Mouse (Mus musculus) hindbrain, embryonic 13.5 days (tissue): ENCODE measurements around the gene Ror1. TPM values are rescaled to one million over a fixed set of nuclear protein-coding genes. Genes with fewer than 3 reads are reported as not detected.

Source experiments
- ATAC-seq: fragments of 200-750 bp; cut with Nextera tagmentation; 2 replicates; pipeline ENCODE4 v1.8.0; 2017; ENCODE audit warnings: moderate TSS enrichment; ENCODE audit not compliant: low FRiP score
- H3K27ac ChIP-seq: fragments of 300-500 bp; sonication (generic); 2 replicates; pipeline ENCODE4 v1.5.1; 2015; ENCODE audit warnings: inconsistent platforms, mild to moderate bottlenecking, moderate library complexity
- H3K27me3 ChIP-seq: fragments of 300-500 bp; sonication (generic); 2 replicates; pipeline ENCODE4 v1.6.1; 2015; ENCODE audit warnings: mild to moderate bottlenecking, inconsistent platforms
- H3K36me3 ChIP-seq: fragments of 300-500 bp; sonication (generic); 2 replicates; pipeline ENCODE4 v1.6.1; 2015; ENCODE audit warnings: mild to moderate bottlenecking, inconsistent platforms
- H3K4me1 ChIP-seq: fragments of 300-500 bp; sonication (generic); replicated peaks from 2 replicates; pipeline ENCODE4 v1.6.1; 2015; ENCODE audit warnings: inconsistent platforms
- H3K4me2 ChIP-seq: fragments of 300-500 bp; sonication (generic); 2 replicates; pipeline ENCODE4 v1.6.1; 2015; ENCODE audit warnings: inconsistent platforms, mild to moderate bottlenecking, moderate library complexity
- H3K4me3 ChIP-seq: fragments of 300-500 bp; sonication (generic); 2 replicates; pipeline ENCODE4 v1.5.1; 2015; ENCODE audit warnings: mild to moderate bottlenecking, inconsistent platforms
- H3K9ac ChIP-seq: fragments of 300-500 bp; sonication (generic); 2 replicates; pipeline ENCODE4 v1.6.1; 2015; ENCODE audit warnings: mild to moderate bottlenecking, inconsistent platforms
- H3K9me3 ChIP-seq: fragments of 300-500 bp; sonication (generic); 2 replicates; pipeline ENCODE4 v1.6.1; 2016; ENCODE audit warnings: inconsistent platforms
- WGBS: fragments of 180-500 bp; shearing (Covaris S2); methylation state at CpG from one replicate; pipeline ENCODE4 v1.1.7; 2015; 5-methylcytosine and 5-hydroxymethylcytosine counted together
- polyA plus RNA-seq: library from polyadenylated mRNA; unstranded; fragments of >200 nt; fragmentation: Nextera tagmentation; extraction: Ambion mirVana; gene quantifications from 2 replicates; pipeline ENCODE4 v1.2.1, GENCODE M21; 2015

Gene Ror1
- polyA plus RNA-seq, 1 experiment from 2014 or later = 1.9 TPM

DNA sequence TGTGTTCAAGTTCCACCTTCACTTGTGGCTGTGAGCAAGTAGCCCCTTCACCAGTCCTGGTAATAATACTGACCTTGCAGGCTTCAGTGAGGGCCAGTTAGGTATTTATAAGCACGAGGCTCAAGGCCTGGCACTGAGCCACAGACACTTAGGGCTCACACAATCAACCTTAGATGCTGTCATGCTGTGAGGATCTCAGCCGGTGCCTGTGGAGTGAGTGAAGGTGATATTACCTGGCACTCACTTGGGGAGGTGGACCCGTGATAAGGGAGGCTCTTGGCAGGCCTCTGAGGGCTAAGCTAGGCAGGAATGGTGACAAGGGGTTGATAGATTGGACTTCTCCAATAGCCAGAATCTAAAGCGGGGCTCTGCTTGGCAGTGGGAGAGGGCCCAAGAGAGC is 131.0 kb downstream of the Ror1 start:
- WGBS = 63% methylated on average over 4 of the region's 4 CpGs

DNA sequence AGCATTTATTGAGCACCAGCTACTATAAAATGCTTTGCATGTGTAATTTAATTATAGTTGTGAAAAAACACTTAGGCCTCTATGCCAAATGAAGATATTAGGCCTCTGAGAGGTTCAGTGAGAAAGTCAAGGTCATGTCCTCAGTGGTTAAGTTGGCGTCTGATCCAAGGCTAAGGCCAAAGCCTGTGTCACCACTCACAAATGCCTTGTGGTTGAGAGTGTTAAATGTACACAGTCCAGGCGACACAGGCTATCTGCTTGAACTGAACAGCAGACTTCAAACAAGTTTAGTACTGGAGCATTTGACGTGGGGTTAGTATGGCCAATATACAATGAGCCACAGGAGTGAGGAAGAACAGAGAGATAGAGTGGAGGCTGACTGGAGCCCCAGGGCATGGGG is 132.5 kb downstream of the Ror1 start:
- H3K9me3 ChIP-seq = no peaks in the 10 kb centered on the region
- no peak overlapping the region for H3K4me3 ChIP-seq
- no peaks in the 10 kb centered on the region for H3K36me3 ChIP-seq
- 85% methylated on average over 3 of the region's 3 CpGs for WGBS
- no peak overlapping the region for H3K9ac ChIP-seq
- H3K4me2 ChIP-seq = no peak overlapping the region
- H3K4me1 ChIP-seq = no peaks in the 10 kb centered on the region; the same call in 1 of the 2 replicates
- H3K27ac ChIP-seq = no peak overlapping the region
- ATAC-seq = no peak
- H3K27me3 ChIP-seq = no peaks in the 10 kb centered on the region

More for the DNA sequence above, 131.0 kb downstream of the Ror1 start:
- H3K9me3 ChIP-seq = no peaks in the 10 kb centered on the region
- H3K4me2 ChIP-seq = no peak overlapping the region
- H3K9ac ChIP-seq = no peak overlapping the region
- H3K27me3 ChIP-seq = peaks cover 10% of the 10 kb centered on the region; the same call in 1 of the 2 replicates
- no peak for ATAC-seq
- no peaks in the 10 kb centered on the region; the same call in 1 of the 2 replicates for H3K4me1 ChIP-seq
- no peaks in the 10 kb centered on the region for H3K36me3 ChIP-seq
- H3K4me3 ChIP-seq = no peak overlapping the region
- H3K27ac ChIP-seq = no peak overlapping the region

DNA sequence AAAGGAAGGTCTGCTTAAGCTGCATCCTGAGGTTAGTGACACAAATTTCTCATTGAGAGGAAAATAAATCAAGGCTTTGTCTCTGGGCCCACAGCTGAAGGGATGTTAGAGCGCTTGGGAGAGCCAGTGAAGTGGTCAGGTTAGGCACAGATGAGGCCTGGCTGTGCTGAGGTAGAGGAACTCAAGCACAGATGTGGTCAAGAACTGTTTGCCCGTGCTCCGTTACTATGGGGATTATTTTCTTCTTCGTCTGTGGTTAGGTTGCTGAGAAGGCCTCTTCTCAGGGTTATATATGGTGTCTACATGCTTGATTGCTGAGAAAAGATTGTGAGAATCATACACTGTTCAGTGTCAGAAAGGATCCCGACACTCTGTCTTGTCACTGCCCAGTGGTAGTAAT is 134.7 kb downstream of the Ror1 start:
- Histone ChIP-seq H3K9me3 (no peaks in the 10 kb centered on the region), H3K27me3 (no peaks in the 10 kb centered on the region)

DNA sequence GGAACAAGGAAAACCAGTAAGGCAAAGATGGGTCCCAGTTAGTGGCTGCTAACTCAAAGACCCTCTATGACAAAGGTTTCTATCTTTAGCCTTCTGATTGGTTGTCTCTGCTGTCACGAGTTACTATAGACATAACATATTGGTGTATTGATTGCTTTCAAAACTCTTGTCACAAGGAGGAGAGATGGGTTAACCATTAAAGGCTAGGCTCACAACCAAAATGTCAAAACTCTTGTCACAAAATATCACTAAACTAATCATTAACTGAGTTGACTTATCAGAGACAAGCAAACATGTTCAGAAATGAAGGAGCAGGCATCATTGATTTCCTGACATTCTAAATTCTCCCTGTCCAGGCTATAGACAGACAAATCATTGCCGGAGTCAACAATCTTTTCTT is 135.4 kb downstream of the Ror1 start:
- Histone ChIP-seq H3K27ac (no peak overlapping the region), H3K9me3 (no peaks in the 10 kb centered on the region), H3K4me2 (no peak overlapping the region), H3K27me3 (no peaks in the 10 kb centered on the region), H3K36me3 (no peaks in the 10 kb centered on the region), H3K9ac (no peak overlapping the region), H3K4me1 (no peaks in the 10 kb centered on the region), H3K4me3 (no peak overlapping the region)
- WGBS = 88% methylated on average over 2 of the region's 2 CpGs
- ATAC-seq = no peak

More for the DNA sequence above, 134.7 kb downstream of the Ror1 start:
- H3K4me1 ChIP-seq = no peaks in the 10 kb centered on the region
- no peak overlapping the region for H3K9ac ChIP-seq
- no peak overlapping the region for H3K4me2 ChIP-seq
- 84% methylated on average over 5 of the region's 5 CpGs for WGBS
- no peak overlapping the region for H3K27ac ChIP-seq
- ATAC-seq = no peak
- H3K36me3 ChIP-seq = no peaks in the 10 kb centered on the region
- H3K4me3 ChIP-seq = no peak overlapping the region

DNA sequence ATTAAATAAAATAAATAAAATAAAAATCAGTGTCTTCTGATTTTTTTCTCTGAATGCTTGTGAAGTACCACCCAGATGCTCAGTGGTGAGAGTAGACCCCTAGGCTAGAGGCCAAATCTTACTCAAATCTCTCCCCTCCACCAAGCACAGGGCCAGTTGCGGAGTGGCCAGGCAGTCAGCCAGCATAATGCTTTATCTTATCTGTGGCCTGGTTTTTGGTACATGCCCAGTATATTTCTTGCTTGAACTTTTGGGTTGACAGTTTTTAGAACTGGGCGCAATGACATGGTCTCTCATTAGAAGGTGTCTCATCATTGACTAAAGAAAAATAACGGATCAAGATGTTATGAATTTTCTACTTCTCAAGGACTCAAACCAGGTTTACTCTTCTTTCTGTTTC is 136.3 kb downstream of the Ror1 start:
- no peak overlapping the region for H3K4me2 ChIP-seq
- no peak for ATAC-seq
- H3K9me3 ChIP-seq = no peaks in the 10 kb centered on the region
- no peaks in the 10 kb centered on the region for H3K36me3 ChIP-seq
- no peak overlapping the region for H3K4me3 ChIP-seq
- H3K9ac ChIP-seq = no peak overlapping the region
- H3K4me1 ChIP-seq = no peaks in the 10 kb centered on the region
- WGBS = 96% methylated on average over 3 of the region's 3 CpGs
- no peak overlapping the region for H3K27ac ChIP-seq
- H3K27me3 ChIP-seq = no peaks in the 10 kb centered on the region

DNA sequence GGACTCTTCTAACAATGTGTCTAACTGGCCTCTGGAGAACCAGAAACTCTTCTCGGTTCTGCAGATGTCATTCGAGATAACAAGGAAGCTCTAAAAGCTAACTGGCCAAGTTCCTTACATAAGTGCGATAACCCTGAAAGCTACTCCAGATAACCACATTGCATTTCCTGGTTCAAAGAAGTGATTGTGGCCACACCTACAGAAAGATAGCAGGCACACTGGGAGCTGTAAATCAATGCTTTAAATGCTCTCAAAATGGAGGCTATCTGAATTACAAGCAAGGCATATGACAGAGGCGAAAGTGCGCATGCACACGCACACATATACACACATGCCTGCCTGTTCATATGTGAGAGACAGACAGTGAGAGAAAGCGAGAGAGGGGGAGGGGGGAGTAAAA is 136.9 kb downstream of the Ror1 start:
- no peaks in the 10 kb centered on the region for H3K36me3 ChIP-seq
- no peak overlapping the region for H3K4me3 ChIP-seq
- 94% methylated on average over 7 of the region's 7 CpGs for WGBS
- no peaks in the 10 kb centered on the region for H3K9me3 ChIP-seq
- no peak overlapping the region for H3K9ac ChIP-seq
- no peak overlapping the region for H3K4me2 ChIP-seq
- H3K27me3 ChIP-seq = no peaks in the 10 kb centered on the region
- H3K27ac ChIP-seq = no peak overlapping the region
- ATAC-seq = no peak
- no peaks in the 10 kb centered on the region for H3K4me1 ChIP-seq

DNA sequence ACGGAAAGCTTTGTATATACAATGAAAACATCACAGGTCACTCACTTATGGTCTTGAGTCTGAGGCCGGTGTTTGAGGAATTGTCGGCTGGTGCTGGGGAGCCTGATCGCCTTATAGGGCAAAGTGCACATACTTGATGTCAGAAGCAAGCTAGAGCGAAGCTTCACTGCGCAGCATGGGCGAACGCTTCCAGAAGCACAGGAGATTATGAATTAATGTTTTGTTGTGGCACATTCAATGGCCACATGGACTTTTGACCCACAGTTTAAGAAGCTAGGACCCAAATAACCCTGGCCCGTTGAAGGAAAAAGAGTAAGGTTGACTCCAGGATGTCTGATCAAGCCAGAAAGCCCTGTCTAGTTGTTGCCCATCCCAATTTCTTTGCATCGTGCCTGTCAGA is 138.2 kb downstream of the Ror1 start:
- 92% methylated on average over 10 of the region's 10 CpGs for WGBS
- Histone ChIP-seq H3K9me3 (no peaks in the 10 kb centered on the region), H3K4me3 (no peak overlapping the region), H3K27ac (no peak overlapping the region), H3K9ac (no peak overlapping the region), H3K27me3 (no peaks in the 10 kb centered on the region), H3K36me3 (no peaks in the 10 kb centered on the region), H3K4me1 (no peaks in the 10 kb centered on the region), H3K4me2 (no peak overlapping the region)
- no peak for ATAC-seq

DNA sequence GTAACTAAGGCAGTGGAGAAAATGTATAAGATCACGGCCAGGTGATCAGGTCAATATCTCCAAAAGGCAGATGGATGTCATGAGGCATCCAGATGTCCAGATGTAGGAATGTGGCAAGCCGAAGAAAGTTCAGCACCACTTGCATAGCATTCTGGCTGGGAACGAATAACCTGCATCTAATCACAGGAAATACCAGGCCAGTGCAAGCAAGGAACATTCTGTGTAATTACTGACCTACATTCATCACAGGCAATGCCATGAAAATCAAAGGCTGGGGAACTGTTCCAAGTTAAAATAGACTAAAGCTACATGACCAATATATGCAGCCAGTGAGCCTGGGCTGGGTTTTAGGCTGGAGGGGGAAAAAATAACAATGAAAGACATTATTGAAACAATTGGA is 140.7 kb downstream of the Ror1 start:
- Histone ChIP-seq H3K4me3 (no peak overlapping the region), H3K4me1 (no peaks in the 10 kb centered on the region), H3K4me2 (no peak overlapping the region), H3K27me3 (no peaks in the 10 kb centered on the region), H3K36me3 (no peaks in the 10 kb centered on the region), H3K9ac (no peak overlapping the region), H3K9me3 (no peaks in the 10 kb centered on the region), H3K27ac (no peak overlapping the region)
- WGBS = 82% methylated on average over 3 of the region's 3 CpGs
- ATAC-seq = no peak

DNA sequence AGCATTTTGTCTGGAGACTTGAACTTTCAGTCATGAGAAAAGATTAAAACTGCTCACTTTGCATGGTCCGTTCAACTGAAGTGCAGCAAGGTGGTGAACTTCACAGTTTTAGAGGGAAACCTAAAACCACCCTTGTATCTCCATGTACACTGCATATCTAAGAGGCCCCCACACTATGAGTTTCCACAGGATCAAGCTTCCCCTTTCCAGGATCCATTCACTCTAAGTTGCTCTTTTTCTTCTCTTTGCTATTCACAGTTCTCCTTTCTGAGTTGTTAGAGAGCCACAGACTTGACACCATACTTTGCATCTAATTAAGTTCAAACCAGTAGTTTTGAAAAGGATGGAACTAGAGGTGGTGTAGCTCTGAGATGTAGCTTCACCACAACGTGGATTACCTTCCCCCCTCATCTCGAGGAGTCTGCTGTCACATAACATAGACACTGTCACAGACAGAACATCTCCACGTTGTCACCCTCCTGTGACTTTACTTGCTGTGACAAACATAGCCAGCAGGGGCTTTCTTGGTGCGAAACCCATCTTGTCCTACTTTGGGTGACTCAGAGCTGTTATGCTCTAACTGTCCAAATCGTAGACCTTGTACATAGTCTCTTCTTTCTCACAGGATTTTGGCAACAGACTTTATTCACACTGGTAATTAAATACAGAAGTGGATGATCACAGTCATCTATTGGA is 146.6 kb downstream of the Ror1 start:
- no peak overlapping the region for H3K9ac ChIP-seq
- no peak overlapping the region for H3K27ac ChIP-seq
- ATAC-seq = no peak
- no peaks in the 10 kb centered on the region for H3K27me3 ChIP-seq
- H3K4me1 ChIP-seq = no peaks in the 10 kb centered on the region
- H3K4me3 ChIP-seq = no peak overlapping the region
- 80% methylated on average over 6 of the region's 6 CpGs for WGBS
- no peaks in the 10 kb centered on the region for H3K9me3 ChIP-seq
- no peak overlapping the region for H3K4me2 ChIP-seq
- H3K36me3 ChIP-seq = no peaks in the 10 kb centered on the region

DNA sequence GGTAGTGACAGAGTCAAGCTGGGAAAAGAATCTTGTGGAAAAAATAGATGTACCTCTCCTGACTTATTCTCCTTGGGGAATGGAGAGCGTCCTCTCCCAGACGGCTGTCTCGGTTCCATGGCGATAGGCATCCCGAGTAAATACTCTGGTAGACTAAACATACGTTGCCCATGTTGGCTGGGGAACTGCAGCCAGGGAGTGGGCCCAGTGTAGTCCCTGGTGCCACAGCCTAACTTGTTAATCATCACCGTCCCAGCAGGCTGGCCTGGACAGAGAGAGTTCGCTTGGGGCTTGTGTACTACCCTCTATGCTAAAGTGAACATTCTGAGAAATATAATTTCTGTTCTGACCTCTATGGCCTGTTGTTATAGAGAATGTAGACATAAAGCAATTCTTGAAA is 148.7 kb downstream of the Ror1 start:
- Histone ChIP-seq H3K27ac (no peak overlapping the region), H3K4me1 (no peaks in the 10 kb centered on the region), H3K27me3 (no peaks in the 10 kb centered on the region), H3K9me3 (no peaks in the 10 kb centered on the region), H3K4me2 (no peak overlapping the region), H3K9ac (no peak overlapping the region), H3K4me3 (no peak overlapping the region), H3K36me3 (no peaks in the 10 kb centered on the region)
- 83% methylated on average over 8 of the region's 8 CpGs for WGBS
- no peak for ATAC-seq

DNA sequence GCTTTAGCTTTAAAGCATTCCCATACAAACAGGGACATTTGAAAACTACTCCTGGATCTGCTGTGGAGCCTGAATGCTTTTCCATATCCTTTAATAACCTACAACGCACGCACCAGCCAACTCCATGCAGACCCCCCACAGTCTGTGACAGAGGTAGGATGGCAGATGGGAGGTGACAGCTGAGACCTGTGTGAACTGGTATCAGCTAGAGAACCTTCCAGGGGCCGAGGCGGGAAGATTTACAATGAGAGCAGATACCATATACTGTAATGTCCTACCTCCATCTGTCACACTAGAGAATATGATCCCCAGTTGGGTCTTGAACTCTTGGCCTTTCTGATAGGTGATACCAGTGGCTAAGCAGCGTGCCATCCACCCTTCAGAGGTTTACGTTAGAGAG is 149.1 kb downstream of the Ror1 start:
- WGBS = 78% methylated on average over 6 of the region's 6 CpGs
- Histone ChIP-seq H3K9ac (no peak overlapping the region), H3K4me2 (no peak overlapping the region), H3K4me1 (no peaks in the 10 kb centered on the region), H3K27me3 (no peaks in the 10 kb centered on the region), H3K36me3 (no peaks in the 10 kb centered on the region), H3K27ac (no peak overlapping the region), H3K4me3 (no peak overlapping the region), H3K9me3 (no peaks in the 10 kb centered on the region)
- ATAC-seq = no peak

DNA sequence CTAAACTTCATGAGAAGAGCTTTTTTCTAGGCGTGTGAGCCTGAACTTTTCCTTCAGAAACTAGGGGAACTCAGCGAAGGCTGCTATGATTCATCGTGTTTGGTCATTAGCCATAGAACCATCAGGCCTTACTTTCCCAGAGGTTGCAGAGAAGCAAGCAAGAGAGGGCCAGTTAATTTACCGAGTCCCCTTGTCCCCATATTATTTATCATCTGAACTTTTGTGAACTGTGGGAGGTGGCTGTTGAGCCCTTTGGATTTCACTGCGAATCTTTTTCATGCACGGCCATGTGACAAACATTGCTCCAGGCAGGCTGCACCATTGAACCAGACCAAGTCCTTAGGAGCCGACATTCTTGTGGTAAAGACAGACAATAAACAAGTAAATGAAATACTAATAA is 152.2 kb downstream of the Ror1 start:
- H3K27me3 ChIP-seq = no peaks in the 10 kb centered on the region
- 80% methylated on average over 7 of the region's 7 CpGs for whole genome bisulfite sequencing
- H3K4me2 ChIP-seq = no peak overlapping the region

DNA sequence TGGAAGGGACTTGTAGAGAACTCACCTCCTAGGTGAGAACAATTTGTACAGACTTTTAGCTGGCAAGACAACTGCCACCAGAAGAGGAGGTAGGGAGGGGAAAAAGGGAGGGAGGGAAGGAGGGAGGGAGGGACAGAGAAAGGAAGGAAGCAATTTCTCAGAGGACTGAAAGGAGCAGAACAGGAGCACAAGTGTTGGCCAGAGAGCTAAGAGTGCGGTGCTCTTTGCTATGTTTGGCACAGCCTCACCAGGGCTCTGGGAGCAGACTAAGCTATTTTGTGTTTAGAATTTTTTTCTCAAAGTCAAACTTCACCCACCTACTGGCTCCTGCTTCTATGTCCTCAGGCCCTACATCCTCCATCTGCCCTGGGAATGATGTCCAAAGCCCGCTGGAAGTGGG is 152.7 kb downstream of the Ror1 start:
- Histone ChIP-seq H3K27ac (no peak overlapping the region), H3K4me2 (no peak overlapping the region), H3K27me3 (no peaks in the 10 kb centered on the region), H3K36me3 (no peaks in the 10 kb centered on the region), H3K4me1 (no peaks in the 10 kb centered on the region), H3K4me3 (no peak overlapping the region), H3K9me3 (no peaks in the 10 kb centered on the region), H3K9ac (no peak overlapping the region)
- WGBS = 94% methylated on average over 2 of the region's 2 CpGs
- no peak for ATAC-seq

More for the DNA sequence above, 152.2 kb downstream of the Ror1 start:
- ATAC-seq = no peak
- no peak overlapping the region for H3K9ac ChIP-seq
- H3K4me1 ChIP-seq = no peaks in the 10 kb centered on the region
- H3K9me3 ChIP-seq = no peaks in the 10 kb centered on the region
- H3K36me3 ChIP-seq = no peaks in the 10 kb centered on the region
- no peak overlapping the region for H3K27ac ChIP-seq
- no peak overlapping the region for H3K4me3 ChIP-seq
